Mouse (Mus musculus): ENCODE measurements around the gene Vmn2r83. TPM values are rescaled to one million over a fixed set of nuclear protein-coding genes. Genes with fewer than 3 reads are reported as not detected.

Vmn2r83 gene
- polyA plus RNA-seq, 1 experiment = not detected

GRCm38 (mm10) chr10:79542171-79542570, 73.6 kb downstream of the Vmn2r83 start:
- peaks cover 1% of the 10 kb centered on the region; the same call in 1 of the 2 replicates for H3K4me1 ChIP-seq (ENCODE audit: control insufficient read depth, insufficient read depth, low read length)
- no peak overlapping the region for H3K27ac ChIP-seq (ENCODE audit: insufficient read depth, low read length)
- TF ChIP-seq CTCF (IDR thresholded peaks at IDR 0.05; ENCODE audit: extremely low read depth, insufficient read depth, low read length) (no peak), POLR2A (IDR thresholded peaks at IDR 0.05; ENCODE audit: extremely low read depth, insufficient read depth, low read length) (no peak)
- no peak overlapping the region for H3K4me3 ChIP-seq (ENCODE audit: insufficient read depth, low read length)

Other genes starting within 250 kb of the Vmn2r83 start
- gene Vmn2r81, start 221.0 kb upstream of the Vmn2r83 start, polyA plus RNA-seq (2012; rRNA removed) = not detected in 2 replicates
- gene Vmn2r82, start 112.2 kb upstream of the Vmn2r83 start, polyA plus RNA-seq (2012; rRNA removed) = not detected in 2 replicates
- 3.4 and 3.6 TPM in 2 replicates for gene Plpp2, start 65.1 kb downstream of the Vmn2r83 start, polyA plus RNA-seq (2012; rRNA removed)
- 78.3 and 79.6 TPM in 2 replicates for gene Mier2, start 86.5 kb downstream of the Vmn2r83 start, polyA plus RNA-seq (2012; rRNA removed)
- 1.9 and 2.6 TPM in 2 replicates for gene Theg, start 118.6 kb downstream of the Vmn2r83 start, polyA plus RNA-seq (2012; rRNA removed)
- gene C2cd4c, start 145.3 kb downstream of the Vmn2r83 start, polyA plus RNA-seq (2012; rRNA removed) = 12.4 and 13.3 TPM in 2 replicates
- gene Shc2, start 169.2 kb downstream of the Vmn2r83 start, polyA plus RNA-seq (2012; rRNA removed) = 56.2 and 65.5 TPM in 2 replicates
- 0.15 and 0.17 TPM in 2 replicates for gene Odf3l2, start 177.0 kb downstream of the Vmn2r83 start, polyA plus RNA-seq (2012; rRNA removed)
- gene Madcam1, start 195.8 kb downstream of the Vmn2r83 start, polyA plus RNA-seq (2012; rRNA removed) = not detected in 2 replicates
- gene Tpgs1, start 200.6 kb downstream of the Vmn2r83 start, polyA plus RNA-seq (2012; rRNA removed) = 87.5 and 88.2 TPM in 2 replicates
- 110 TPM in 2 replicates for gene Cdc34, start 213.5 kb downstream of the Vmn2r83 start, polyA plus RNA-seq (2012; rRNA removed)
- 1.1 and 1.4 TPM in 2 replicates for gene Gzmm, start 220.3 kb downstream of the Vmn2r83 start, polyA plus RNA-seq (2012; rRNA removed)
- gene Bsg, start 235.8 kb downstream of the Vmn2r83 start, polyA plus RNA-seq (2012; rRNA removed) = 1,018 and 1,074 TPM in 2 replicates
- gene Hcn2, start 247.9 kb downstream of the Vmn2r83 start, polyA plus RNA-seq (2012; rRNA removed) = 123 and 128 TPM in 2 replicates